Mouse (Mus musculus) left cerebral cortex, postnatal 4 days (tissue): ENCODE measurements around the gene BC035947. TPM values are rescaled to one million over a fixed set of nuclear protein-coding genes. Genes with fewer than 3 reads are reported as not detected.
"Not testable (repeated sequence)": the region's sequence is repeated elsewhere in the genome, so short reads cannot be mapped to it uniquely, and the experiment has no call there.

ENCODE experiments used
- DNase-seq: peaks from one replicate; pipeline ENCODE4 v3.0.0-alpha.2; 2022
- intact Hi-C: fragments of 180-260 bp; cut with DNase I; formaldehyde crosslinking; loops from one replicate; pipeline ENCODE4 v1.15.1; 2025
- total RNA-seq, 2 experiments: library from RNA; stranded (reverse); gene quantifications; 2 replicates each; pipeline ENCODE4 v1.2.3; 2021

The BC035947 gene
- total RNA-seq, 2 experiments from 2014 or later = 0.22 to 0.32 TPM

GRCm38 (mm10) chr1:78507137-78507536 lies 4.8 kb downstream of the BC035947 start:
- no peak for DNase-seq
- intact Hi-C loops = no loop called here

- intact Hi-C loops = no loop called here
- DNase-seq = no peak
Measured at GRCm38 (mm10) chr1:78502527-78502926, 9.4 kb downstream of the BC035947 start.

- DNase-seq, intact Hi-C loops: not testable (repeated sequence)
Measured at GRCm38 (mm10) chr1:78501856-78502255, 10.1 kb downstream of the BC035947 start.

GRCm38 (mm10) chr1:78501036-78501435 lies 10.9 kb downstream of the BC035947 start:
- intact Hi-C loops = no loop called here
- DNase-seq = no peak

GRCm38 (mm10) chr1:78490143-78490542 lies 21.8 kb downstream of the BC035947 start:
- intact Hi-C loops = no loop called here
- no peak for DNase-seq

- peak; percentile 92 for DNase-seq
- intact Hi-C loops = no loop called here
Measured at GRCm38 (mm10) chr1:78488752-78489492, 23.0 kb downstream of the BC035947 start, which contains the start of gene Farsb. Gene Farsb (minus strand): TSS chr1:78488897.

GRCm38 (mm10) chr1:78488427-78488751 lies 23.6 kb downstream of the BC035947 start:
- DNase-seq = no peak
- intact Hi-C loops = no loop called here

- intact Hi-C loops = no loop called here
- DNase-seq = no peak
Measured at GRCm38 (mm10) chr1:78484361-78484760, 27.6 kb downstream of the BC035947 start.

- intact Hi-C loops = no loop called here
- DNase-seq = no peak
Measured at GRCm38 (mm10) chr1:78483430-78483829, 28.5 kb downstream of the BC035947 start.

- no peak for DNase-seq
- intact Hi-C loops = no loop called here
Measured at GRCm38 (mm10) chr1:78472441-78472840, 39.5 kb downstream of the BC035947 start.

- intact Hi-C loops = loop anchor here (5.0 to 10.0 kb wide), 2 partner anchors 477 to 510 kb away; no protein-coding TSS in a partner anchor
- DNase-seq = peak; percentile 52
Measured at GRCm38 (mm10) chr1:78454659-78455058, 57.3 kb downstream of the BC035947 start.

- no peak for DNase-seq
- intact Hi-C loops = loop anchor here (10.0 kb wide), 1 partner anchor 509 kb away; no protein-coding TSS in a partner anchor
Measured at GRCm38 (mm10) chr1:78453886-78454285, 58.1 kb downstream of the BC035947 start.

- intact Hi-C loops = loop anchor here (10.0 kb wide), 1 partner anchor 508 kb away; no protein-coding TSS in a partner anchor
- no peak for DNase-seq
Measured at GRCm38 (mm10) chr1:78452544-78452943, 59.4 kb downstream of the BC035947 start.

- intact Hi-C loops = loop anchor here (10.0 kb wide), 1 partner anchor 506 kb away; no protein-coding TSS in a partner anchor
Measured at GRCm38 (mm10) chr1:78451070-78451854, 60.7 kb downstream of the BC035947 start.

GRCm38 (mm10) chr1:78448091-78448490 lies 63.9 kb downstream of the BC035947 start:
- intact Hi-C loops = no loop called here
- DNase-seq = no peak

More at GRCm38 (mm10) chr1:78451070-78451854, 60.7 kb downstream of the BC035947 start:
- DNase-seq = no peak

Other genes starting within 250 kb of the BC035947 start
- under 1 TPM; 0.38 to 0.64 TPM for gene Sgpp2, start 201.8 kb downstream of the BC035947 start, total RNA-seq
- gene Farsb, start 23.3 kb downstream of the BC035947 start, total RNA-seq = 10 to 100 TPM; 90.1 to 94.8 TPM
- gene Mogat1, start 1.2 kb downstream of the BC035947 start, total RNA-seq = not detected
- 10 to 100 TPM; 88.4 to 96.8 TPM for gene Acsl3, start 145.7 kb upstream of the BC035947 start, total RNA-seq
- 10 to 100 TPM; 14.1 to 16.4 TPM for gene Utp14b, start 145.9 kb upstream of the BC035947 start, total RNA-seq